Mouse (Mus musculus) CH12.LX (cell line): ENCODE measurements around the gene Ift20. TPM values are rescaled to one million over a fixed set of nuclear protein-coding genes. Genes with fewer than 3 reads are reported as not detected.

Experiments
- DNase-seq: peaks from one replicate; pipeline ENCODE4 v3.0.0-alpha.2; 2013; ENCODE audit errors: extremely low read depth
- H3K27ac ChIP-seq: 2 replicates; pipeline ENCODE4 v1.5.1; 2012; ENCODE audit warnings: low read depth, mild to moderate bottlenecking, control low read depth, moderate library complexity; ENCODE audit not compliant: insufficient read depth
- H3K27me3 ChIP-seq: replicated peaks from 2 replicates; pipeline ENCODE3; 2012; ENCODE audit warnings: inconsistent platforms
- H3K36me3 ChIP-seq, 2 experiments: replicated peaks in 1 of 2; 2 replicates each; pipeline versions ENCODE3 to v1.6.1; 2012; ENCODE audit warnings: inconsistent platforms in 1 of 2, low read length in 1 of 2, mild to moderate bottlenecking in 1 of 2, mixed read lengths in 1 of 2, moderate library complexity in 1 of 2; ENCODE audit not compliant: control insufficient read depth in 1 of 2, insufficient read depth in 1 of 2
- H3K4me1 ChIP-seq, 2 experiments: 2 replicates each; pipeline ENCODE4 v1.6.1; 2012; ENCODE audit warnings: inconsistent platforms in 1 of 2, moderate library complexity in 1 of 2; ENCODE audit not compliant: insufficient read depth in 2 of 2, control insufficient read depth in 1 of 2
- H3K4me2 ChIP-seq: 2 replicates; pipeline ENCODE4 v1.6.1; 2012; ENCODE audit warnings: low read depth, mild to moderate bottlenecking, control low read depth; ENCODE audit not compliant: poor library complexity, insufficient read depth, severe bottlenecking
- H3K4me3 ChIP-seq, 3 experiments: fragments of 150-350 bp in 1 of 3; sonication (generic) in 1 of 3; replicated peaks in 1 of 3; 2 replicates each; pipeline versions ENCODE3 to v1.5.1; 2011 to 2012; ENCODE audit warnings: low read depth in 2 of 3, low read length in 2 of 3, mild to moderate bottlenecking in 2 of 3, moderate library complexity in 2 of 3, control low read depth in 1 of 3, improper control_type of control experiment in 1 of 3, inconsistent platforms in 1 of 3, mixed read lengths in 1 of 3; ENCODE audit not compliant: poor library complexity in 1 of 3
- H3K79me2 ChIP-seq: replicated peaks from 2 replicates; pipeline ENCODE4 v1.6.1; 2012; ENCODE audit warnings: mild to moderate bottlenecking, moderate library complexity; ENCODE audit not compliant: control insufficient read depth, poor library complexity, insufficient read depth, severe bottlenecking; ENCODE audit errors: extremely low read depth
- H3K9ac ChIP-seq: 2 replicates; pipeline ENCODE4 v1.6.1; 2012; ENCODE audit warnings: low read depth, mild to moderate bottlenecking, control low read depth, moderate library complexity; ENCODE audit not compliant: insufficient read depth
- H3K9me3 ChIP-seq: replicated peaks from 2 replicates; pipeline ENCODE3; 2012; ENCODE audit warnings: low read length, inconsistent platforms, mixed read lengths
- BHLHE40 ChIP-seq: IDR thresholded peaks from 2 replicates; pipeline ENCODE4 v1.6.1; 2011; ENCODE audit warnings: mild to moderate bottlenecking, low read depth, low read length, improper control_type of control experiment
- CHD2 ChIP-seq: IDR thresholded peaks from 2 replicates; pipeline ENCODE4 v1.6.1; 2011; ENCODE audit warnings: low read length, improper control_type of control experiment
- CTCF ChIP-seq, 2 experiments: IDR thresholded peaks in 1 of 2; conservative IDR thresholded peaks in 1 of 2; 2 replicates each; pipeline ENCODE4 v1.5.1; 2011 to 2012; ENCODE audit warnings: low read depth in 2 of 2, low read length in 2 of 2, improper control_type of control experiment in 1 of 2, inconsistent platforms in 1 of 2, mild to moderate bottlenecking in 1 of 2, moderate library complexity in 1 of 2
- E2F4 ChIP-seq: IDR thresholded peaks from 2 replicates; pipeline ENCODE4 v1.6.1; 2011; ENCODE audit warnings: low read depth, low read length, improper control_type of control experiment; ENCODE audit not compliant: insufficient replicate concordance
- ETS1 ChIP-seq: conservative IDR thresholded peaks from 2 replicates; pipeline ENCODE4 v1.6.1; 2012; ENCODE audit warnings: low read depth, mild to moderate bottlenecking, inconsistent platforms, low read length, improper control_type of control experiment, moderate library complexity
- JUN ChIP-seq: IDR thresholded peaks from 2 replicates; pipeline ENCODE4 v1.6.1; 2011; ENCODE audit warnings: low read depth, mild to moderate bottlenecking, low read length, improper control_type of control experiment, moderate library complexity; ENCODE audit not compliant: insufficient read depth
- JUND ChIP-seq: conservative IDR thresholded peaks from 2 replicates; pipeline ENCODE4 v1.6.1; 2011; ENCODE audit warnings: low read depth, low read length, improper control_type of control experiment
- MAFK ChIP-seq: IDR thresholded peaks from 2 replicates; pipeline ENCODE4 v1.6.1; 2011; ENCODE audit warnings: low read length, improper control_type of control experiment; ENCODE audit not compliant: insufficient replicate concordance
- MAX ChIP-seq: IDR thresholded peaks from 2 replicates; pipeline ENCODE4 v1.6.1; 2011; ENCODE audit warnings: low read length, improper control_type of control experiment
- MAZ ChIP-seq: IDR thresholded peaks from 2 replicates; pipeline ENCODE4 v1.6.1; 2012; ENCODE audit warnings: low read depth, mild to moderate bottlenecking, inconsistent platforms, low read length, improper control_type of control experiment, moderate library complexity
- MEF2A ChIP-seq: IDR thresholded peaks from 2 replicates; pipeline ENCODE4 v1.6.1; 2014; ENCODE audit warnings: low read depth, mild to moderate bottlenecking, inconsistent platforms, low read length, improper control_type of control experiment, borderline replicate concordance
- MYC ChIP-seq: IDR thresholded peaks from 2 replicates; pipeline ENCODE4 v1.6.1; 2011; ENCODE audit warnings: low read depth, mild to moderate bottlenecking, improper control_type of control experiment, low read length
- NELFE ChIP-seq: IDR thresholded peaks from 2 replicates; pipeline ENCODE4 v1.6.1; 2011; ENCODE audit warnings: low read depth, low read length, improper control_type of control experiment
- NRF1 ChIP-seq: IDR thresholded peaks from 2 replicates; pipeline ENCODE4 v1.6.1; 2014; ENCODE audit warnings: low read depth, mild to moderate bottlenecking, inconsistent platforms, low read length, improper control_type of control experiment, moderate library complexity
- PAX5 ChIP-seq: IDR thresholded peaks from 2 replicates; pipeline ENCODE4 v1.6.1; 2012; ENCODE audit warnings: low read length, inconsistent platforms, mixed read lengths
- POLR2AphosphoS2 ChIP-seq: IDR thresholded peaks from 2 replicates; pipeline ENCODE4 v1.6.1; 2011; ENCODE audit warnings: low read depth, low read length, improper control_type of control experiment
- SIN3A ChIP-seq: IDR thresholded peaks from 2 replicates; pipeline ENCODE4 v1.6.1; 2012; ENCODE audit warnings: low read length, improper control_type of control experiment, inconsistent platforms
- TBP ChIP-seq: conservative IDR thresholded peaks from 2 replicates; pipeline ENCODE4 v1.6.1; 2011; ENCODE audit warnings: low read depth, low read length, improper control_type of control experiment
- TCF12 ChIP-seq: IDR thresholded peaks from 2 replicates; pipeline ENCODE4 v1.6.1; 2014; ENCODE audit warnings: low read depth, mild to moderate bottlenecking, inconsistent platforms, low read length, improper control_type of control experiment
- UBTF ChIP-seq: IDR thresholded peaks from 2 replicates; pipeline ENCODE4 v1.6.1; 2012; ENCODE audit warnings: low read depth, mild to moderate bottlenecking, inconsistent platforms, low read length, improper control_type of control experiment, moderate library complexity
- USF1 ChIP-seq: IDR thresholded peaks from 2 replicates; pipeline ENCODE4 v1.6.1; 2014; ENCODE audit warnings: low read depth, mild to moderate bottlenecking, inconsistent platforms, low read length, improper control_type of control experiment
- dilution Hi-C: fragments of 300-500 bp; cut with MboI; formaldehyde crosslinking; loops from 2 replicates; pipeline ENCODE4 v1.14.3; 2020; ENCODE audit warnings: low sequenced_read_pairs; ENCODE audit not compliant: extremely low pct_unique_long_range_greater_than_20kb, extremely low pct_ligation_motif_present
- in situ Hi-C: fragments of 300-500 bp; cut with MboI; formaldehyde crosslinking; loops from 3 replicates; pipeline ENCODE4 v1.14.3; 2019; ENCODE audit warnings: low sequenced_read_pairs, low pct_ligation_motif_present, low pct_unique_long_range_greater_than_20kb, mixed read lengths
- polyA plus RNA-seq: library from polyadenylated mRNA; unstranded; fragments of >175 nt; gene quantifications from 2 replicates; pipeline ENCODE4 v1.2.1, GENCODE M21; 2012; ENCODE audit warnings: low read depth; ENCODE audit not compliant: insufficient read length
- total RNA-seq, 2 experiments: library from RNA; depleted of rRNA; stranded (reverse); fragments of 300-350 nt in 1 of 2; fragments of >200 nt in 1 of 2; gene quantifications; 2 replicates each; pipeline ENCODE4 v1.2.3; 2012 to 2014

The Ift20 gene
- total and polyA plus RNA-seq, 3 experiments: 124 to 151 (median 136) TPM

- Histone ChIP-seq H3K27ac (no peak overlapping the region), H3K27me3 (no peaks in the 10 kb centered on the region), H3K79me2 (no peaks in the 10 kb centered on the region), H3K4me2 (no peak overlapping the region), H3K4me3 (no peak overlapping the region), H3K9me3 (no peaks in the 10 kb centered on the region), H3K36me3 (peaks cover 23 to 67% of the 10 kb centered on the region in 2 experiments), H3K9ac (no peak overlapping the region), H3K4me1 (0 out of 4 replicates have a peak, but pooled peaks cover 0 to 3% of the 10 kb centered on the region in 2 experiments)
- in situ Hi-C loops: loop anchor here (10.0 to 25.0 kb wide), 3 partner anchors 256 to 643 kb away; partner anchors contain the start of gene Lyrm9
- dilution Hi-C loops: no loop called here
- DNase-seq: no peak
- TF ChIP-seq CTCF (conservative IDR thresholded peaks at IDR 0.05 in 1 of 2, IDR thresholded peaks at IDR 0.05 in 1 of 2; ENCODE audit: low read depth in 2 of 2, low read length in 2 of 2): no peak
- TF ChIP-seq UBTF: no peak
- no peak for TF ChIP-seq NRF1
- no peak for TF ChIP-seq SIN3A
- no peak for TF ChIP-seq ETS1
- TF ChIP-seq E2F4: no peak
- TF ChIP-seq CHD2: no peak
- TF ChIP-seq JUN: no peak
- no peak for TF ChIP-seq NELFE
- no peak for TF ChIP-seq BHLHE40
- TF ChIP-seq JUND: no peak
- TF ChIP-seq TCF12: no peak
- TF ChIP-seq USF1: no peak
- TF ChIP-seq, all 38 proteins: peak for 0
Measured at GRCm38 (mm10) chr11:78568827-78569226, 32.7 kb downstream of the Ift20 start.

- 0 out of 4 replicates have a peak, but pooled peaks cover 0 to 3% of the 10 kb centered on the region in 2 experiments for H3K4me1 ChIP-seq
- H3K4me3 ChIP-seq: no peak overlapping the region
Measured at GRCm38 (mm10) chr11:78569806-78570205, 33.6 kb downstream of the Ift20 start.

More at GRCm38 (mm10) chr11:78569806-78570205, 33.6 kb downstream of the Ift20 start:
- dilution Hi-C loops (no loop called here), in situ Hi-C loops (loop anchor here (10.0 to 25.0 kb wide), 3 partner anchors 255 to 642 kb away; partner anchors contain the start of gene Lyrm9)
- no peak overlapping the region for H3K9ac ChIP-seq
- H3K27ac ChIP-seq: no peak overlapping the region
- TF ChIP-seq MAZ (no peak), SIN3A (no peak), TBP (no peak), JUN (no peak), MAFK (no peak), MEF2A (no peak), MAX (no peak), POLR2AphosphoS2 (no peak), MYC (no peak), ETS1 (no peak), CHD2 (no peak), PAX5 (no peak), NRF1 (no peak)
- H3K36me3 ChIP-seq: peaks cover 23 to 71% of the 10 kb centered on the region in 2 experiments
- H3K4me2 ChIP-seq: no peak overlapping the region
- no peaks in the 10 kb centered on the region for H3K79me2 ChIP-seq
- no peak for DNase-seq
- H3K27me3 ChIP-seq: no peaks in the 10 kb centered on the region
- H3K9me3 ChIP-seq: no peaks in the 10 kb centered on the region
